Mouse (Mus musculus) skeletal muscle tissue, adult 2 months (tissue): ENCODE measurements around the gene Ccdc9.
"Not testable (repeated sequence)": the region's sequence is repeated elsewhere in the genome, so short reads cannot be mapped to it uniquely, and the experiment has no call there.

Experiments used
- DNase-seq: peaks from one replicate; pipeline ENCODE4 v3.0.0-alpha.2; 2012; ENCODE audit warnings: low read depth, low spot score

Ccdc9 gene

DNA sequence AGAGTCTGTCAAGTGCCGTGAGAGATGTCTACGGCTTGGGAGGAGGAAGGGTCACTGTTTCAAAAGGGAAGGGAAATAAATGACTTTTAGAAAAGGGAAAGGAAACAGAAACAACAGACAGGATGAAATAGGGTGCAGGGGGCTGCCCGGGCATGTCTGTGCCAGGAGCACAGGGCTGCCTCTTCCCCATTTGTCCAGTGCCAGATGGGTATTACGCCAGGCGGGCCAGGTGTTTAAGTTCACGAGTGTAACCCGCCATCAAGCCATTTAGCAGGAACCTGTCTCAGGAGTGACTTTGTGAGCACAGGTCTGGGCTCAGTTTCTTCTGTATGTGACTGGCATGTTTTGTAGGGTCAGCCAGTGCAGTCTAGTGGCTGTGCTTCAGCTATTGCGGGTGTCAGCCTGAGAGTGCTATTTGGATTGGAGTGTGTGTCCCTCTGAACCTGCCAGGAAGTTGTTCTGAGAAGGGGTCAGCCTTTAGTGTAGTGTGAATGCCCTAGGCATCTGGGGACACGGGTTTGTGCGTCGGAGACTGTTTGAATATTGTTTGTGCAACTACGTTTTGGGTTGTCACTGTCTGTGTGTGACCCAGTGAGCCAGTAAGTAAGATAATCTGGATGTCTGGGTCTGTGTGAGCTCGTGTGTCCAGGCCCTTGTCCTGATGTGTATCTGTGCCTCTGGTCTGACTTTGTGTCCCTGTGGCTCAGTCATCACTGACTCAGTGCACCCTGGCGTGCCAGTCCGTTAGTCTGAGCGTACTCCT, 22.1 kb upstream of the Ccdc9 start:
- DNase-seq = no peak

DNA sequence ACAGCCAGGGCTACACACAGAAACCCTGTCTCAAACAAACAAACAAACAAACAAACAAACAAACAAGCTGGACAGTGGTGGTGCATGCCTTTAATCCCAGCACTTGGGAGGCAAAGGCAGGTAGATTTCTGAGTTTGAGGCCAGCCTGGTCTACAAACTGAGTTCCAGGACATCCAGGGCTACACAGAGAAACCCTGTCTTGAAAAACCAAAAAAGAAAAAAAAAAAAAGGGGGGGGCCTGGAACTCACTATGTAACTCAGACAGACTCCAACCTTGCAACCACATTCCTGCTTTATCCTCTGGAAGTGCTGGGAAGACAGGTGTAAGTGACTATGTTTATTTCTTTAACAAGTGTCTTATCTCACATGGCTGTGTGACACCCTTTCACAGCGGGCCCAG, 21.5 kb upstream of the Ccdc9 start, which contains the start of gene Bbc3:
Bbc3 (plus strand) TSS at position 301 of the 400 bp plus-strand sequence.
- DNase-seq = not testable (repeated sequence)

DNA sequence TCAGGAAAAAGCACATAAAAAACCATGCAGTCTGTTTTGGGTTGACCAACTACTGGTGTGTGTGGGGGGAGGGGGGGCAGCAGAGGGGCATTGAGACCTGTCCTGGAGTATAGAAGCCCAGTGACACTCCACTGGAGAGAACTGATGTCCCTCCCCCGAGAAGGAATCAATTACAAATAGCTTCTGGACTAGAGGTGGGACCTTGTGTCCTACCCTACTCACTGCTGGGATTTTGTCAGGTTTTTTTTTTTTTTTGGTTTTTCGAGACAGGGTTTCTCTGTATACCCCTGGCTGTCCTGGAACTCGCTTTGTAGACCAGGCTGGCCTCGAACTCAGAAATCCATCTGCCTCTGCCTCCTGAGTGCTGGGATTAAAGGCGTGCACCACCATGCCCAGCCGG, 20.5 kb upstream of the Ccdc9 start:
- not testable (repeated sequence) for DNase-seq

DNA sequence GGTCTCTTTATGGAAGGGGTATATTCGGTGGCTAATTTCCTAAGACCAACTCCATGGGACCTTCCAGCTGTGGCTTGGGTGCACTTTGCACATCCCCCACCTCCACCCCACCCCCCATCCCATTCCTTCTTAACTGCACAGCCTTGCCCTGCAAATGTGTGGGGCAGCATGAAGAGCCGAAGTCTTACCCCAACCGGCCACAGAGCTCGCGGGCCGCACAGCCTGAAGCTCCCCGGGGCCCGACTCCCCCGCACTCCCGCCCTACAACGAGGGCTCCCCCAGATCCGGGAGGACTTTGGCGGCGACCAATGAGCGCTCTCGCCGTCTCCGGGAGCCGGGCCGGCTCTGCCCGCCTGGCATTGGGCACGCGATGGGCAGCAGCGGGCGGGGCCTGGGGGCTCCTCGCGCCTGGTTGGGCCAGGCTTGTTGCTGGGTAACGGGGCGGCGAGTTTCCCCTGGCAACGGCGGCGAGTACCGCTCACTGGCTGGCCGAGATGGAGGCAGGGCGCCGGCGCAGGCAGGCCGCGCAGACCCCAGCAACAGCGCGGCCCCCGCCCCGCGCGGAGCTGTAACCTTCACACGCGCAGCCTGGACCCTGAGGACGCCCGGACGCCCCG, 12.9 kb upstream of the Ccdc9 start:
- DNase-seq = peak; percentile 81

DNA sequence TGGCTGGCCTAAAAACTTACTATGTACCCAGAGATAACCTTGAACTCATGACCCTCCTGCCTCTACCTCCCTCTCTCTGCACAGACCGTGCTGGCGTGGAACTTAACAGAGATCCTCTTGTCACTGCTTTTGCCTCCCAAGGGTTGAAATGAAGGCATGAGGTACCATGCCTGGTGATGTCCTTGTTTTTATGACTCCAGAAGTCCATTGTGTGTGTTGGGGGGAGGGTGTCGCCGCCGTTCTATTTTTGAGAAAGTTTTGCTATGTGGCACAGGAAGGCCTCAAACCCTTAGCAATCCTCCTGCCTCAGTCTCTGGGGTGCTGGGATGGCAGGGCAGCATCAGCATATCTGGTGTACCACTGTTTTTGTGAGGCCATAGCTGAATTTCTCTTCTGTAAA, 12.3 kb upstream of the Ccdc9 start:
- no peak for DNase-seq

DNA sequence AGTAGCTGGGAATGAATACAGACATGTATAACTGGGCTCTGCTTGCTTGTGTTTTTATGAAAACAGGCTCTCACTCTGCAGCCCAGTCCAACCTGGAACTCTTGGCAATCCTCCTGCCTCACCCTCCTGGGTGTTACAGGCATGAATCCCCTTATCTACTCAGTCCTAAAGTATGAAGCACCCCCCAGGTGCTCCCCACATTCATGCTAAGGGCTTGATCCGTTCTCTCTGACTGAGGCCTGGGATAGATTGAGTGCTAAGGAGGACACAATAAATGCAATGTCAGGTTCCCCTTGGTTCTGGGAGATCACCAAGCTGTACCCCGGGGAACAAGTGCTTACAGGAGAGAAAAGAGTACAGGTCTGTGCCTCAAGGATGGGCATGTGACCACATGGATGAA, 11.0 kb upstream of the Ccdc9 start:
- DNase-seq = no peak

DNA sequence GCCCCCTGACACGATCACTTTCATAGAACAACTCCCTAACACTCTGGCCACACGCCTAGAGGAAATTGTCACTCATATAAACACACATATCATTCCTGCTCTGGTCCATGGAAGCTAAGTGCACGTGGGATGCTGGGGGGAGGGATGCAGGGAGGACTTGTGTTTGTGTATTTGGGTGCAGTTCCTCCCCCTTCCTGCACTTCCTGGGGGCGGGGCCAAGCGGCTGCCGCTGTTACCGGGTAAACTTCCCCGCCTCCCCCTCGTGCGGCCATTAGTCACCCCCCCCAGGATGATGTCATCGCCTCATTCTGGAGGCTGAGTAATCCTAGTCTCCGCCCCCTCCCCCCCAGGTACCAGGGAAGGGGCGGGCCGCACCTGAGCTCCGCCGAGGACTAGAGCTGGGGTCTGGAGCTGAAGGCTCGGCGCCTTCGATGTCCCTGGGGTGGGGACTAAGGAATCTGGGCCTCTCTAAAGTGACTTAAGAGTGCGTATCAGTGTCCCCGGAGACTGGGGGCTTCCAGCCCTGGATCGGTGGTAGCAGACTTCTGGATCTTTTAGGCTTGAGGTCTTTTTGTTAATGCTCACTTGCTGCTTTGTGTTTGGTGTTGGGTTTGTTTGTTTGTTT, 10.3 kb upstream of the Ccdc9 start:
- DNase-seq = peak; percentile 89

DNA sequence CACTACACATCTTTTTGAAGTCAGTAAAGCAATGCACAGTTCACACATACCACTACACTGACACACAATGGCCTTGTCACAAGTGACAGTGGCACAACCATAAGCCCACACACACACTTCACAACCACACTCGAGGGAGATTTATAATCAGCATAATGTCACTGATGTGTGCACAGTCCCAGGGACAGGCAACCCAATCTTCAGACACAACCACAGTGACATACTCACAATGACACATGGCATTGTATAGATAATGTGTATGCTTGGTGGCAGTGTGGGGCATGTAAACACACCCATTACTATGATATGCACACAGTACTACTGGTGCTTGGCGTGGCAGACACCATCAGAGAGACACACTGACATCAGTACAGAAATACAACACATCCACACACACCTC, 9.6 kb upstream of the Ccdc9 start:
- no peak for DNase-seq

DNA sequence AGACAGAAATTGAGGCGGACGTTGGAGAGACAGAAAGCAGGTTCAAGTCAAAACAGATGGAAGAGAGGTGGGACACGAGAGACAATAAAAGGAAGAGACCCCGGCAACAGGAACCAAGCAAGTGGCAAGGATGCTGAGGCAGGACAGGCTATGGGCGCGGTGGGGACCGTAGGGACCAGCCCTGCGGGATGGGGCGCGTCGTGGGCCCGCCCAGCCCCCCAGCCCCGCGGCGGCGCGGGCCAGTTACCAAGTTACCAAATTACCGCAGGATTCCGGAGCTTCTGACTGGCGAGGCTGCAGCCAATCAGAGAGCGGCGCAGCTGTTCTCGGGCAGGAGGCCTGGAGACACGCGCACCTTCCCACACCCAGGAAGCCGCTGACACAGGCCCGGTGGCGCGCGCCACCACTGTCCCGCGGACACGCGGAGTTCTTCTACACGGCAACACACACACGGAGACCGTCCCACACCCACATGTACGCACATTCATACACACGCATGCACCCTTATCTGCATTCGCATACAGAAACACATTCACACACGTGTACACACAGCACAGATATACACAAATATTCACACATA, 8.8 kb upstream of the Ccdc9 start:
- DNase-seq = peak; percentile 91

DNA sequence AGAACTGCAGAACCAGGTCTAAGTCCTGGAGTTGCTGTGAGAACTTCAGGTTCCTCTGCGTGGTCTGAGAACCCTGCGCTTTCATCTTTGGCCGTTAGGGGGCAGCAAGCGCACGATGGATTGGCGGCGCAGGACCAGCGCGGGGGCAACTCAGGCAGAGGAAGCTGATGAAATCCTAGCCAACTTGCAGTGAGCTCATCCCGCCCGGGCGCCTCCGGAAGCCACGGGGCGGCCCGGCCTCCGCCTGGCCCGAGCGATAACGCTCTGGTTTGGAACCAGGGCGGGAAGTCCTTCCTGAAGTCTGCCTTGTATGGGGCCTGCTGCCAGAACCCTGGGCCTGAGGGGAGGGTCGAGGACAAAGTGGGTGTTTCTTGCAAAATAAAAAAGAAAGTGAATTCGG, 8.2 kb upstream of the Ccdc9 start:
- DNase-seq = peak; percentile 95

DNA sequence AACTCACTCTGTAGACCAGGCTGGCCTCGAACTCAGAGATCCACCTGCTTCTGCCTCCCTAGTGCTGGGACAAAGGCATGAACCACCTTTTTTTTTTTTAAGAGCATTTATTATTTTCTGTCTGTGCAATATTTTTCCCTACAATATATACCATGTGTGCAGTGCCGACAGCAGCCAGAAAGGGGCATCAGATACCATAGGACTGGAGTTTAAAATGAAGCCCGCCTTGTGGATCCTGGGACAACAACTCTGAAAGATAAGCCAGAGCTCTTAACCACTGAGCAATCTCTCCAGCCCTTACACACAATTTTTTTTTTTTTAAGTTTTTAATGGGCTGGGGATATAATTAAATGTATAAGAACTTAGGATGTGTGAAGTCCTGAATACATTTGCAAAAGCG, 7.8 kb upstream of the Ccdc9 start:
- no peak for DNase-seq

DNA sequence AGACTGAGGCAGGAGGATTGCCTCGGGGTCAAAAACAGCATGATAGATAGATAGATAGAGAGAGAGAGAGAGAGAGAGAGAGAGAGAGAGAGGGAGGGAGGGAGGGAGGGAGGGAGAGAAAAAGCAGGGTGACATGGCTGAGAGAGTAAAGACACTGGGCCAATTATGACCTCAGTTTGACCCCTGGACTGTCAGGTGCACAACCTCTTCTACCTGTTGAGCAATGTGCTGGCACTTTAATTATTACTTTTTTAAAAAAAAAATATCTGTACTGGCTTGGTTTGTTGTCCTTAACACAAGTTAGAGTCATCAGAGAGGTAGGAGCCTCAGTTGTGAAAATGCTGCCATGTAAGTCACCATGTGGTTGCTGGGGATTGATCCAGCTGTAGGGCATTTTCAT, 1.2 kb upstream of the Ccdc9 start:
- DNase-seq = no peak

DNA sequence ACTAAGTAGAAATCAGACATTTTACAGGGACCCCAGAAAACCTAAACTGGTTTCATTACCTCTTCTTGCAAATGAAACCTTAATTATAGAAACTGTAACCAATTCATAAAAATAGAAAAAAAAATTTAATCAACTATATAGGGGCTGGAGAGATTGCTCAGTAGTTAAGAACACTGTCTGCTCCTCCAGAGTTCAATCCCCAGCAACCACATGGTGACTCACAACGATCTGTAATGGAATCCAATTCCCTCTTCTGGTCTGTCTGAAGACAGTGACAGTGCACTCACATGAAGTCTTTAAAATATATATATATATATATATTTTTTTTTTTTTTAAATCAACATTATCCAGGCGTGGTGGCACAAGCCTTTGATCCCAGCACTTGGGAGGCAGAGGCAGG, 421 bp upstream of the Ccdc9 start:
- DNase-seq = no peak

DNA sequence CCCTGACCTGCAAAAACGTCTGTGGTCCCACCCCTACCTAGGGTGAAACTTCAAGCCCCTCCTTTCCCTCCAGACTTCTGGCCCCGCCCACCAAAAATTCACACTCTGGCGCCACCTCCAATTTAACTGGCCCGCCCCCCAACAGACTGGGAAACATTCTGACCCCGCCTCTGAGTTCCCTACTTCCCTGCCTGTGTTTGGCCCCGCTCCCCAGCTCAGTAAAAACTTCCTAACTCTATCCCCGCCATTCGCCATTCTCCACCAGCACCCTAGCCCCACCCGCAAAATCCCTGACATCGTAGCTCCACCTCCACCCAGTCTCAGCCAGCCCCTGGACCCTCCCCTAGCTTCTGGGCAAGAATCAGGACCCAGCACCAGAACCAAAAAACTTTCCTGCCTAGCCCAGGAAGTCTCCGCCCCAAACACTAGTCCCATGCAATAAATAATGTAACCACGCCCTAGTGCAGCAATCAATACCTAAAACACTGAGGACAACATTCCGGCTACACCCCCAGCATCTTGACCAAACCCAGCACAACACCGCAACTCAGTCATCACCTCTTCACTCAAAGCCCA, 1.1 kb downstream of the Ccdc9 start:
- DNase-seq = no peak

DNA sequence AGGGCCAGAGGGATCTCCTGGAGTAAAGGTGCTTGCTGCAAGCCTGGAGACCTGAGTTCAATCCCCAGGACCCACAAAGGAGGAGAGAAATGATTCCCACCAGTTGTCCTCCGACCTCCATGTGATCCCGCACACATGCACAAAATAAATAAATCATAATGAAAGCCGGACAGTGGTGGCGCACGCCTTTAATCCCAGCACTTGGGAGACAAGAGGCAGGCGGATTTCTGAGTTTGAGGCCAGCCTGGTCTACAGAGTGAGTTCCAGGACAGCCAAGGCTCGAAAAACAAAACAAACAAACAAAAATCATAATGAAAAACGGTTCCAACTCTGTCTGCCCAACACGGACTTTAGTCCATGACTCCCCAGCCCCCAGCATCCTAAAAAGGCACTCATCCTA, 1.7 kb downstream of the Ccdc9 start:
- no peak for DNase-seq

DNA sequence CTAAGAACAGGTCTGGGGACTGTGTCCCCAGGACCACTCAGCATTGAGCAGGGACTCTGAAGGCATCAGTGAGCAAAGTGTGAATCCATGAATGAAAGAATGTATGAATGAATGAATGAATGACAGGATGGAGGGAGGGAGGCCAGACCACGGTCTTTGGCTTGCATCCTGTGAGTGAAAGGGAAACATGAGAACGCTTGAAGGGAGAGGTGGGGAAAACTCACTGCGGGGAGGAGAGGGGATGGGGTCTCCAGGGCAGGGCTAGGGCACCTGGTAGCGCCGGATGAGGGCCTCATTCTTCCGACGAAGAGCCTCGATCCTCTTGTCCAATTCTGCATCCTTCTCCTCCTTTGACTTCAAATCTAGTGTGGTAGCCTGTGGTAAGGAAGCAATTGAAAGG, 2.6 kb downstream of the Ccdc9 start:
- DNase-seq = no peak

DNA sequence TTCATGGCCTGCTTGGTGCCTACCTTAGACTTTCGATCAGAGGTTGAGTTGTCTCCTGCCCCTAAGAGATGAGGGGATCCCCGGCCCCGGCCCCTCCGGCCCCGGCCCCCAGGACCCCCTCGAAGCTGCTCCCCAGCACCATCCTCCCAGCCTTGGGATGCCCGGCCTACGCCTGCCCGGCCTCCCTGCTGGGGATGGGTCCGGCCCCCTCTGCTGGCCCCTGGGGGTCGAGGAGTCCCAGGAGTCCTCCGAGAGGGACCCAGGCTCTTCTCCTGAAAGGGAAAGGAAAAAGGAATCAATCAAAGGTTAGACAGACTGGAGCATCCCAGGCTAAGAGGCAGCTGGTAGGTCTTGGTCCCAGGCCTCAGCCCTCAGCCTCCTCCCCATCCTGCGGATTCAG, 4.3 kb downstream of the Ccdc9 start:
- DNase-seq = no peak

DNA sequence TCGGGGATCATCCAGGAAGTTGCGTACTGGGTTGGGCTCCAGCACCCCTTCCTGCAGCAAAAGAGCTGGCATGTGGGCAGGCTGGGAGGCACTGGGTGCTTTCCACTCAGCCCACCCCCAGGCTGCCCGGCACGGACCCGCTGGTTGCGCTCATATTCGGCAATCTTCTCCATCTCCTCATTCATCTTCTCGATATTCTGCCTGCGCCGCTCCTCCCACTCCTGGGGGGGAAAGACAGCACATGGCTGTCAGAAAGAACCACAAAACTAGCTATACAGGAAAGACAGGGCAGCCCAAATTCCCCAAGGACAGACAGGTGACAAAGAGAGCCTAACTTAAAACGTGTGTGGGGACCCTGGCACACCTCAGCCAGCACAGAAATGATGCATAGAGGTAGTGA, 5.9 kb downstream of the Ccdc9 start:
- DNase-seq = no peak

DNA sequence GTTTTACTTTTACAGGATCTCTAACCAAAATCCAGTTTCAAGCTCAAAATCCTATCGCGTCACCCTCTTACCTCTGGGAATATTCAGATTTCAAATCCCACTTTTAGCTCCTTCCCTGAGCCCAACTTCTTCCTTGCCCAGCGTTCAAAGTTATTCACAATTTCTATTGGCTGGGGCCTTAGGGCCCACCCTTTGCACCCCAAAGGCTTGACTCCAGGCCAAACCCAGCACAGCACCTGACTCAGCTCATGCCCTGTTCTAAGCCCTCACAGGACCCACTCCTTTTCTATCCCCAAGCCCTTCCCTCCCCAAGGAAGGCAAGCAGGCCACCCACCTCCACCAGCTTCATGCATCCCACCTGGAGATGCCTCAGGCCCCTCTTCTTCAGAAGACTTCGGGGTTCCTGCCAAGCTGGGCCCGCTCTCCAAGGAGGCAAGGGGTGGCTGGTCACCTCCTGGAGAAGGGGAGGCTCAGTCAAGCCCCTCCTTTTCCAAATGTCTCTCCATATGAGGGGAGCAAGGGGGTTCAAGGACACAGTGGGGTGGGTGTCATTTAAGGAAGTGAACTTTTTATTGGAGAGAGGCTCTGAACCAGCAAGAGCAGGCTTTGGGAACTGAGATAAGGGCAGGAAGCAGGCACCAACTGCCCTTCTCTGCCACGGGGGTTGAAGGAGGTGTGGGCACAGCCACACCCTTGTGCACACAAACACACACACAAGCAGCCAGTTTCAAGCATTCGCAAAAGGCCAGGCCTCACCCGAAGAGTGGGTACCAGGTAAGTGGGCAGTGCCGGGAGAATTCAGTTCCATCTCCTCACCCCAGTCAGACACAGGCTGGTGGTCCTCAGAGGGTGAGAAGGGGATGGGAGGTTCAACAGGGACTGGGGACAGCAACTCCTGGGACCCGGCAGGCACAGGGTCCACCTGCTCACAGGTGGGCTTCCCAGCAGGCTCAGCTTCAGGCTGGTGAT, 11.4 kb downstream of the Ccdc9 start:
- DNase-seq = no peak

DNA sequence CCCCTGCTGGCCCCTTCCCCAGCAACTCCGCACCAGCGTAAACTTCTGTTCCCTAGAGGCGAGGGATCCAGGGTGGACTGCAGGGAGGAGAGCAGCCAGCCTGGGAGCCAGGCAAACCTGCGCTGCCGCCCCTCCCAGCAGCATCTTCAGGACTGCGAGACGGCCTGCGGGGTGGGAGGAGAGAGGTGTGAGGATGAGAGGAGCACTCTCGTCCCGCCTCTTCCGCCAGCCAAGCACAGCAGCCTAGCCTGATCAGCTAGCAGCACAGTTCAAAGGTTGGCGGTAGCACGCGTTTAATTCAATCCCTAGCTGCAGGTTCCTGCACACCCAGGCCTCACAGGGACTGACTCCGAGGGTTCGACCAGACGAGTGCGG, 12.8 kb downstream of the Ccdc9 start:
- no peak for DNase-seq

DNA sequence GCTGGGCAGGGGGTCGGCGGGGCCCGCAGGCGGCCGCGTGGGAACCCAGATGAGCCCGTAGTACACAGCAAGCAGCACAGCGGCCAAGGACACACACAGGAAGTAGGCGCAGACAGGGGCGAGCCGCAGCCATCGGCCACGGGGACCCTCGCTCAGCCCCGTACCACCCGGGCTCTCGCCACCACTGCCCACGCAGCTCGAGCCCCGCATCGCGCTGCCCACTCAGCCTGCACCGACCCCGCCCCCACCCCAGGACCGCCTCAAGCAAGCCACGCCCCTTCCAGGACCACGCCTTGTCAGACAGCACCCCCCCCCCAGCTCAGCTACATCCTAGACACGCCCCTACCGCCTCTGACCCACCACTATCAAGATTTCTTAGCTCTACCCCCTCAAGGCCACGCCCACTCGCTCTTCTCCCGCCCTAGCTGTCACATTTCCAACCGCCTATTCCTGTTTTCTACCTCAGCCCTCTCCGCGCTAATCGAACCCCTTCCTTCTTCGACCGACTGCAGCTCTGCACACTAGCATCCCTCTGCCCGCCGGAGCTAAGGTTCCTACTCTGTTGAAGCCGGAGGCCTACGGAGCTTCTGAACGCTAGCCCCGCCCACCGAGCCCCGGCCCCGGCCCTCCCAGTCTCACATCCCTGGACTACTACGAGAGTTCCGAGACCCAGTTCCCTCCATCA, 13.4 kb downstream of the Ccdc9 start, which contains the start of gene Inafm1:
Inafm1 (minus strand) TSS at position 537 of the 685 bp plus-strand sequence.
- DNase-seq = peak; percentile 89
